Mouse (Mus musculus) B cell, adult 2 months (primary cell): ENCODE results near the gene Akap2.

Source experiments
- DNase-seq, 2 experiments: peaks; one replicate each; pipeline ENCODE4 v3.0.0; 2022

The Akap2 gene

GRCm38 (mm10) chr4:57841911-57842310 lies 124.5 kb downstream of the Akap2 start:
- no peak for DNase-seq

GRCm38 (mm10) chr4:57842472-57843305 lies 125.2 kb downstream of the Akap2 start:
- no peak for DNase-seq

GRCm38 (mm10) chr4:57845031-57845431 lies 127.6 kb downstream of the Akap2 start:
- no peak for DNase-seq

GRCm38 (mm10) chr4:57845541-57846210 lies 128.2 kb downstream of the Akap2 start:
- DNase-seq: no peak

- DNase-seq: no peak
These were observed 129.0 kb downstream of the Akap2 start for GRCm38 (mm10) chr4:57846381-57846990.

GRCm38 (mm10) chr4:57846991-57847422 lies 129.6 kb downstream of the Akap2 start:
- DNase-seq: no peak

- no peak for DNase-seq
These were observed 130.2 kb downstream of the Akap2 start for GRCm38 (mm10) chr4:57847676-57848075.

GRCm38 (mm10) chr4:57849465-57849864 lies 132.0 kb downstream of the Akap2 start:
- no peak for DNase-seq

GRCm38 (mm10) chr4:57851731-57852130 lies 134.3 kb downstream of the Akap2 start:
- DNase-seq: no peak

GRCm38 (mm10) chr4:57852461-57853040 lies 135.1 kb downstream of the Akap2 start:
- no peak for DNase-seq

- DNase-seq: no peak
These were observed 136.7 kb downstream of the Akap2 start for GRCm38 (mm10) chr4:57854181-57854580.

- no peak for DNase-seq
These were observed 138.0 kb downstream of the Akap2 start for GRCm38 (mm10) chr4:57855281-57855941.

- DNase-seq: no peak
These were observed 139.2 kb downstream of the Akap2 start for GRCm38 (mm10) chr4:57856673-57857072.

GRCm38 (mm10) chr4:57860204-57860611 lies 142.8 kb downstream of the Akap2 start:
- no peak for DNase-seq

- no peak for DNase-seq
These were observed 143.7 kb downstream of the Akap2 start for GRCm38 (mm10) chr4:57861166-57861565.

GRCm38 (mm10) chr4:57861856-57862255 lies 144.4 kb downstream of the Akap2 start:
- no peak for DNase-seq

- peak; percentile 69 to 72 for DNase-seq
These were observed 145.0 kb downstream of the Akap2 start for GRCm38 (mm10) chr4:57862269-57862986.

GRCm38 (mm10) chr4:57866088-57866487 lies 148.6 kb downstream of the Akap2 start:
- no peak for DNase-seq

- peak; percentile 45 to 47 for DNase-seq
These were observed 149.5 kb downstream of the Akap2 start for GRCm38 (mm10) chr4:57866990-57867389.

- DNase-seq: peak; percentile 62 to 66
These were observed 150.0 kb downstream of the Akap2 start for GRCm38 (mm10) chr4:57867454-57867853.

- DNase-seq: no peak
These were observed 161.7 kb downstream of the Akap2 start for GRCm38 (mm10) chr4:57879137-57879536.

GRCm38 (mm10) chr4:57879804-57880357 lies 162.4 kb downstream of the Akap2 start:
- peak; percentile 87 for DNase-seq
